Mouse (Mus musculus) ES-Bruce4 (cell line): ENCODE results near the gene Cblb. TPM values are rescaled to one million over a fixed set of nuclear protein-coding genes. Genes with fewer than 3 reads are reported as not detected.

Experiments
- H3K27ac ChIP-seq: 2 replicates; pipeline ENCODE4 v1.5.1; 2012; ENCODE audit warnings: low read length, inconsistent platforms; ENCODE audit not compliant: insufficient read depth
- H3K27me3 ChIP-seq: 2 replicates; pipeline ENCODE4 v1.6.1; 2012; ENCODE audit warnings: mild to moderate bottlenecking, low read length, inconsistent platforms; ENCODE audit not compliant: control insufficient read depth, poor library complexity, insufficient read depth, severe bottlenecking
- H3K36me3 ChIP-seq: 2 replicates; pipeline ENCODE4 v1.6.1; 2012; ENCODE audit warnings: inconsistent platforms, mild to moderate bottlenecking, low read length, moderate library complexity; ENCODE audit not compliant: control insufficient read depth, poor library complexity, insufficient read depth, severe bottlenecking
- H3K4me1 ChIP-seq: one replicate; pipeline ENCODE4 v1.8.1; 2011; ENCODE audit warnings: low read length; ENCODE audit not compliant: control insufficient read depth, insufficient read depth
- H3K4me3 ChIP-seq: 2 replicates; pipeline ENCODE4 v1.5.1; 2011; ENCODE audit warnings: low read depth, mild to moderate bottlenecking, low read length
- H3K9ac ChIP-seq: 2 replicates; pipeline ENCODE4 v1.6.1; 2012; ENCODE audit warnings: low read depth, mild to moderate bottlenecking, inconsistent platforms; ENCODE audit not compliant: poor library complexity, severe bottlenecking
- H3K9me3 ChIP-seq: replicated peaks from 2 replicates; pipeline ENCODE4 v1.6.1; 2012; ENCODE audit warnings: mild to moderate bottlenecking, low read length, inconsistent platforms; ENCODE audit not compliant: control insufficient read depth, poor library complexity, insufficient read depth, severe bottlenecking
- CTCF ChIP-seq: IDR thresholded peaks from one replicate; pipeline ENCODE4 v1.8.1; 2011; ENCODE audit warnings: low read depth, low read length
- EP300 ChIP-seq: IDR thresholded peaks from 2 replicates; pipeline ENCODE4 v1.6.1; 2011; ENCODE audit warnings: low read depth, low read length; ENCODE audit not compliant: insufficient read depth
- POLR2A ChIP-seq: IDR thresholded peaks from one replicate; pipeline ENCODE4 v1.8.1; 2011; ENCODE audit warnings: low read length; ENCODE audit not compliant: insufficient read depth
- polyA plus RNA-seq: library from polyadenylated mRNA; stranded (reverse); fragments of >200 nt; gene quantifications from 2 replicates; pipeline ENCODE4 v1.2.4, GENCODE M21; 2011; ENCODE audit warnings: low read depth; ENCODE audit not compliant: missing spikeins, insufficient read depth, insufficient read length

The Cblb gene
- polyA plus RNA-seq, 1 experiment, result 21.1 TPM

GRCm38 (mm10) chr16:52143101-52143500 lies 112.1 kb downstream of the Cblb start:
- Histone ChIP-seq H3K27ac (no peak overlapping the region), H3K4me3 (no peak overlapping the region)

GRCm38 (mm10) chr16:52143818-52144217 lies 112.8 kb downstream of the Cblb start:
- Histone ChIP-seq H3K4me1 (no peaks in the 10 kb centered on the region), H3K36me3 (no peaks in the 10 kb centered on the region), H3K9me3 (no peaks in the 10 kb centered on the region), H3K4me3 (no peak overlapping the region), H3K27ac (no peak overlapping the region), H3K27me3 (no peaks in the 10 kb centered on the region), H3K9ac (no peak overlapping the region)
- no peak for TF ChIP-seq CTCF
- no peak for TF ChIP-seq EP300
- no peak for TF ChIP-seq POLR2A

More at GRCm38 (mm10) chr16:52143101-52143500, 112.1 kb downstream of the Cblb start:
- Histone ChIP-seq H3K4me1 (no peaks in the 10 kb centered on the region), H3K9ac (no peak overlapping the region), H3K36me3 (no peaks in the 10 kb centered on the region), H3K27me3 (no peaks in the 10 kb centered on the region), H3K9me3 (no peaks in the 10 kb centered on the region)
- TF ChIP-seq EP300 (no peak), CTCF (no peak), POLR2A (no peak)

- no peak overlapping the region for H3K9ac ChIP-seq
- H3K4me3 ChIP-seq, result no peak overlapping the region
- H3K27ac ChIP-seq, result no peak overlapping the region
- no peaks in the 10 kb centered on the region for H3K4me1 ChIP-seq
- no peaks in the 10 kb centered on the region for H3K9me3 ChIP-seq
- TF ChIP-seq EP300 (no peak), CTCF (no peak), POLR2A (no peak)
- H3K36me3 ChIP-seq, result no peaks in the 10 kb centered on the region
- no peaks in the 10 kb centered on the region for H3K27me3 ChIP-seq
These were observed 113.8 kb downstream of the Cblb start for GRCm38 (mm10) chr16:52144792-52145191.

GRCm38 (mm10) chr16:52145552-52145951 lies 114.5 kb downstream of the Cblb start:
- Histone ChIP-seq H3K36me3 (no peaks in the 10 kb centered on the region), H3K9me3 (no peaks in the 10 kb centered on the region)

GRCm38 (mm10) chr16:52146976-52147696 lies 116.1 kb downstream of the Cblb start:
- Histone ChIP-seq H3K27ac (no peak overlapping the region), H3K9ac (no peak overlapping the region), H3K4me1 (no peaks in the 10 kb centered on the region), H3K4me3 (no peak overlapping the region), H3K36me3 (no peaks in the 10 kb centered on the region), H3K27me3 (no peaks in the 10 kb centered on the region), H3K9me3 (no peaks in the 10 kb centered on the region)
- TF ChIP-seq CTCF (no peak), POLR2A (no peak), EP300 (no peak)

More at GRCm38 (mm10) chr16:52145552-52145951, 114.5 kb downstream of the Cblb start:
- TF ChIP-seq CTCF (no peak), POLR2A (no peak), EP300 (no peak)
- no peak overlapping the region for H3K9ac ChIP-seq
- H3K4me1 ChIP-seq, result no peaks in the 10 kb centered on the region
- H3K27me3 ChIP-seq, result no peaks in the 10 kb centered on the region
- H3K4me3 ChIP-seq, result no peak overlapping the region
- no peak overlapping the region for H3K27ac ChIP-seq

GRCm38 (mm10) chr16:52148041-52148440 lies 117.0 kb downstream of the Cblb start:
- Histone ChIP-seq H3K27ac (no peak overlapping the region), H3K27me3 (no peaks in the 10 kb centered on the region), H3K9ac (no peak overlapping the region), H3K4me1 (no peaks in the 10 kb centered on the region), H3K36me3 (no peaks in the 10 kb centered on the region), H3K9me3 (no peaks in the 10 kb centered on the region), H3K4me3 (no peak overlapping the region)
- TF ChIP-seq CTCF (no peak), POLR2A (no peak), EP300 (no peak)
